Mouse (Mus musculus) G1E (cell line): ENCODE results near the gene Gnaq. TPM values are rescaled to one million over a fixed set of nuclear protein-coding genes. Genes with fewer than 3 reads are reported as not detected.

Source experiments
- ATAC-seq: 2 replicates; pipeline ENCODE4 v1.8.0; 2016; ENCODE audit warnings: mild to moderate bottlenecking; ENCODE audit not compliant: insufficient number of reproducible peaks, poor library complexity, low FRiP score, severe bottlenecking; ENCODE audit errors: extremely low read depth
- DNase-seq: peaks from one replicate; pipeline ENCODE4 v3.0.0; 2012; ENCODE audit warnings: low spot score
- H3K27me3 ChIP-seq: 2 replicates; pipeline ENCODE4 v1.6.1; 2012; ENCODE audit warnings: mild to moderate bottlenecking, low read length, inconsistent platforms; ENCODE audit not compliant: insufficient read depth
- H3K36me3 ChIP-seq: replicated peaks from 2 replicates; pipeline ENCODE3; 2012; ENCODE audit warnings: mild to moderate bottlenecking, inconsistent platforms
- H3K4me1 ChIP-seq: 2 replicates; pipeline ENCODE4 v1.6.1; 2012; ENCODE audit warnings: low read depth, low read length, inconsistent platforms, mixed read lengths; ENCODE audit not compliant: insufficient read depth
- H3K4me3 ChIP-seq: 2 replicates; pipeline ENCODE4 v1.5.1; 2012; ENCODE audit warnings: low read depth, mild to moderate bottlenecking, inconsistent platforms, low read length, moderate library complexity, mixed read lengths
- H3K9me3 ChIP-seq: replicated peaks from 2 replicates; pipeline ENCODE4 v1.6.1; 2012; ENCODE audit warnings: inconsistent platforms
- CTCF ChIP-seq: IDR thresholded peaks from 2 replicates; pipeline ENCODE4 v1.5.1; 2012; ENCODE audit warnings: low read depth, low read length, inconsistent platforms, mixed read lengths
- GATA1 ChIP-seq: IDR thresholded peaks from 2 replicates; pipeline ENCODE4 v1.6.1; 2012; ENCODE audit warnings: borderline replicate concordance, low read length, inconsistent platforms, mixed read lengths
- GATA2 ChIP-seq: IDR thresholded peaks from 2 replicates; pipeline ENCODE4 v1.6.1; 2012; ENCODE audit warnings: low read depth, low read length, inconsistent platforms, borderline replicate concordance
- POLR2AphosphoS5 ChIP-seq: IDR thresholded peaks from 2 replicates; pipeline ENCODE4 v1.6.1; 2012; ENCODE audit warnings: low read depth, low read length, inconsistent platforms; ENCODE audit not compliant: insufficient replicate concordance
- TAL1 ChIP-seq: conservative IDR thresholded peaks from 2 replicates; pipeline ENCODE4 v1.6.1; 2012; ENCODE audit warnings: low read depth, low read length, inconsistent platforms, mixed read lengths
- polyA plus RNA-seq: library from polyadenylated mRNA; stranded (reverse); fragments of >175 nt; gene quantifications from 2 replicates; pipeline ENCODE4 v1.2.3, GENCODE M21; 2012
- total RNA-seq, 2 experiments: library from RNA; stranded (forward) in 1 of 2; stranded (reverse) in 1 of 2; fragments of 200-1000 nt in 1 of 2; fragments of >200 nt in 1 of 2; fragmentation: Nextera tagmentation in 1 of 2; gene quantifications; 2 replicates each; pipeline ENCODE4 v1.2.3; 2014 to 2017

Gnaq gene
- total and polyA plus RNA-seq, 3 experiments: 0.93 TPM; not detected in 2

DNA sequence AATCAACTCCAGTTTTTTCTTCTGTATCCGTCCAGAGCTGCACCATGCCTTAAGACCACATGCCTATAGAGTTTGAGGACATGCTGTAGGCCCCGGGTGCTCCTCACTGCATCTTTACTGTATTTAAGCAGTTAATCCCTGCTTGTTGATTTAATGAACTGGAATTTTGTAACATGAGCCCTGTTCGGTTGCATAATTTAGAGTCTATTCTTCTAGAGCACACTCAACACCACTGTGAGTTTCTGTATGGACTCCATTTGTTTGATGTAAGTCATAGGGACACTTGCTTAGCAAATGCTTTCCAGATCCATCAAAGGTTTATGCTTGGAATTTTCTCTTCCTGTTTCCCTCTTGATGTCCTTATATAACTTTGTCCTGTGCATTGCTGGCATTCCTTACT lies 2.2 kb upstream of the Gnaq start:
- H3K4me1 ChIP-seq: no peaks in the 10 kb centered on the region

DNA sequence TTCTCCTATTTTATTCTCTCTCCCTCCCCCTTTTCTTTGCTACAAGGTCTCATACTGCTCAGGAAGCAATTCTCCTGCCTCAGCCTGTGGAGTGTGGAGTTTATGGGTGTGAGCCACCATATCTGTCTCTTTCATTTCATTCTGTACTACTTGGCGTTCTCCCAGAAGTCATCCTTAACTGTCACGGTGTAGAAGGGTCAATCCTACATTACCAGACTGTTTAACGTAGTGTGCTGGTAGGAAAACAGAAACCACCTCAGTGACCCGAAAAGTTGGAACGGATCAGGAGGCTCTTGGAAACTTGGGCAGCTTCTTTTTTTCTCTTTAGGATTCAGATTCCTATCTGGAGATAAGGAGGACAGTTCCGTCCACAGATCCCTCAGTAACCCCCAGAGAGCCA lies 800 bp upstream of the Gnaq start:
- TF ChIP-seq POLR2AphosphoS5: no peak
- TF ChIP-seq GATA1: no peak
- DNase-seq (no peak), ATAC-seq (no peak)
- Histone ChIP-seq H3K4me3 (no peak overlapping the region), H3K27me3 (peaks cover 6% of the 10 kb centered on the region; the same call in 1 of the 2 replicates), H3K4me1 (no peaks in the 10 kb centered on the region), H3K9me3 (peaks cover 15% of the 10 kb centered on the region), H3K36me3 (no peaks in the 10 kb centered on the region)

More for the DNA sequence above, 2.2 kb upstream of the Gnaq start:
- TF ChIP-seq GATA1: no peak
- TF ChIP-seq CTCF: no peak
- TF ChIP-seq TAL1: no peak
- TF ChIP-seq POLR2AphosphoS5: no peak
- TF ChIP-seq GATA2: no peak
- Histone ChIP-seq H3K9me3 (peaks cover 15% of the 10 kb centered on the region), H3K4me3 (no peak overlapping the region), H3K27me3 (peaks cover 6% of the 10 kb centered on the region; the same call in 1 of the 2 replicates), H3K36me3 (no peaks in the 10 kb centered on the region)
- ATAC-seq (no peak), DNase-seq (no peak)

DNA sequence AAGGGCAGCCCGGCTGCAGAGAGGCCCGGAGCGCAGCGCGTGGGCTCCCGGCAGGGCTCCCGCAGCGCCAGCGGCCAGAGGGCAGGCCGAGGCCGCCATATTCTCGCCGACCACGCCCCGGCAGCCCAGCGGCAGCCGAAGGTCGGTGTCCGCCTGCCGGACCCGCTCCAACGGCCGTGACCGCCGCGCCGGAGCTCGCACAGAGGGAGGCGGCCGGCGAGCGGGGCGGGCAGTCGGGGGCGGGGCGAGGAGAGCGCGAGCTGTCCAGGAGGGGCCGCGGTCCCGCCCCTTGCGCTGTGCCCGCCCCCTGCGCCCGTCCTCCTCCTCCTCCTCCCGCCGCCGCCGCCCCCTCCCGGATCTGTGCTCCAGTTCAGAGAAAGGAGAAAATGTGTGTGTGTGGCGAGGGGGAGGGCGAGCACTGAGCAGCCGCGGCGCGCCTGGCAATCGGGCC lies 266 bp upstream of the Gnaq start:
- ATAC-seq (no peak), DNase-seq (no peak)
- Histone ChIP-seq H3K4me1 (no peaks in the 10 kb centered on the region), H3K9me3 (peaks cover 15% of the 10 kb centered on the region), H3K4me3 (no peak overlapping the region; the same call in 1 of the 2 replicates), H3K36me3 (no peaks in the 10 kb centered on the region), H3K27me3 (peaks cover 6% of the 10 kb centered on the region; the same call in 1 of the 2 replicates)
- no peak for TF ChIP-seq TAL1
- no peak for TF ChIP-seq GATA2
- no peak for TF ChIP-seq GATA1
- no peak for TF ChIP-seq CTCF
- no peak for TF ChIP-seq POLR2AphosphoS5

DNA sequence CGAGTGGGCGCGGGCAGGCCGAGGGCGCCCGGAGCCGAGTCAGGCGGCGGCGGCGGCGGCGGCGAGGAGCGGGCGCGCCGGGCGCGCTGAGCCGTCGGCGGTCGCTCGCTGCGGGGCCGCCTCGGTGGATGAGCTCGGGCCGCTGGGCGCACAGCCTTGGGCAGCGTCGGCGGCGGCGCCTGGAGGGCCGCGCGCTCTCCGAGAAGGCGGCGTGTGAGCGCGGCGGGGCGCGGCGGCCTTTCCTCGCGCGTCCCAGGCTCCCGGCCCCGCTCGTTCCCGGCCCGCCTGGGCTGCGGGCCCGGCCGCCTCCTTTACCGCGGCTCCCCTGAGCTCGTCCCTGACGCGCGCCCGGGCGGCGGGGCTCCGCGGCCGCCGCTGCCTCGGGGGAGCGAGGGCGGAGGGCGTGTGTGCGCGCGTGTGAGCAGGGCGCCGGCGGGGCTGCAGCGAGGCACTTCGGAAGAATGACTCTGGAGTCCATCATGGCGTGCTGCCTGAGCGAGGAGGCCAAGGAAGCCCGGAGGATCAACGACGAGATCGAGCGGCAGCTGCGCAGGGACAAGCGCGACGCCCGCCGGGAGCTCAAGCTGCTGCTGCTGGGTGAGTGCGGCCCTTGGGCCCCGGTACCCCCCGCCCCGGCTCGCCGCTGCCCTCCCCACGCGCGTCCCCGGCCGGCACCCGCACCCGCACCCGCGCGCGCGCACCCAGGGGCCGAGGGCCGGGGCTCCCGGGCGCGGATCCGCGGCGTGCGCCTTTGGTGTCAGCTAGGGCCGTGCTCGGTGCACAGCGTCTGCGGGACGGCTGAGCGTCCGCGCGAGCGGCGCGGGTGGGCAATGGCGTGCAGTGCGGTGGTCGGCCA lies 462 bp downstream of the Gnaq start:
- peaks cover 6% of the 10 kb centered on the region; the same call in 1 of the 2 replicates for H3K27me3 ChIP-seq
- no peak overlapping the region for H3K4me3 ChIP-seq
- no peak for DNase-seq
- TF ChIP-seq TAL1: no peak
- TF ChIP-seq POLR2AphosphoS5: no peak
- TF ChIP-seq GATA1: no peak
- TF ChIP-seq CTCF: no peak
- TF ChIP-seq GATA2: no peak
- no peaks in the 10 kb centered on the region for H3K36me3 ChIP-seq
- H3K9me3 ChIP-seq: peaks cover 15% of the 10 kb centered on the region
- no peak for ATAC-seq
- no peaks in the 10 kb centered on the region for H3K4me1 ChIP-seq

DNA sequence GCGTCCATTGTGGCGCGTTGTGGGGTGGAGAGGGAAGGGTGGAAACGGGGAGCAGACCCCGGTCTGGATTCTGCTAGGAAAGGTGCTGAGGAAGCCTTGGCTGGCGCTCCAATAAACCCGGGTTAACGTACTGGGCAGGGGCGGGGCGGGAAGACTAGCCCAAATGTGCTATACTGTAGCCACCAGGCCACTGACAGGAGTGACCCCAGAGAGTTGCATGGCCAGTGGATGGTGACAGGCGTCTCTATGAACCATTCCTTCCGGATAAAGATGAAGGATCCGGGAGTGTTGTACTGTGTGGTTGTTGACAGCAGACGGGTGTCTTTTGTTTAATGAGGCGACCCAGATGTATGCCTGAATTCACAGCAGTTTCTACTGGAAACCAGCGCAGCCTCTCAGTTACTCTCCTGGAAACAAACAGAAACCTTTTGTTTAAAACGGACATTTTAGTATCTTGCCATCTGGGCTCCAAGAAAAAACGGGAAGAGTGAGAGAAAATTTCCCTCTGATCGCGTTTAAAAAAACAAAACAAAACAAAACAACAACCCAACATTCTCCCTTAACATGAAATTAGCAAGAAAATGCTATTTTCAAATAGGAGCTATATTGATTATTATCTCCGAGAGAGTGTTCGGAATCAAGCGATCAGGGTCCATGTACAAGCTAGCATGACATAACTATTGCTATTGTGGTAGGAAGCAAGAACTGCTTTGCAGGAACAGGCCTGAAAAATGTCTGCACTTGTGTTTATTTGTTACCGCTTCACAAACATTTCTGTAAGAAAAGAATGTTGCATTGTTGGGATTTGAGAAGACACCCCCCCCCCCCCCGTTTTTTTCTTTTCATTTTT lies 1.3 kb downstream of the Gnaq start:
- ATAC-seq (no peak), DNase-seq (no peak)
- Histone ChIP-seq H3K9me3 (peaks cover 15% of the 10 kb centered on the region), H3K4me1 (no peaks in the 10 kb centered on the region), H3K36me3 (no peaks in the 10 kb centered on the region), H3K4me3 (no peak overlapping the region), H3K27me3 (peaks cover 6% of the 10 kb centered on the region; the same call in 1 of the 2 replicates)
- TF ChIP-seq TAL1: no peak
- TF ChIP-seq GATA1: no peak
- TF ChIP-seq POLR2AphosphoS5: no peak
- no peak for TF ChIP-seq GATA2
- no peak for TF ChIP-seq CTCF
